Mouse (Mus musculus) layer of hippocampus, adult 8-10 months (tissue): ENCODE results near the gene Ipmk. TPM values are rescaled to one million over a fixed set of nuclear protein-coding genes. Genes with fewer than 3 reads are reported as not detected.
"Not testable (repeated sequence)": the region's sequence is repeated elsewhere in the genome, so short reads cannot be mapped to it uniquely, and the experiment has no call there.

Experiments used
- DNase-seq, 2 experiments: peaks; one replicate each; pipeline ENCODE4 v3.0.0; 2022; ENCODE audit warnings: low spot score in 2 of 2
- total RNA-seq, 4 experiments: library from RNA; stranded (reverse); gene quantifications; 2 replicates each; pipeline ENCODE4 v1.2.4; 2022

Gene Ipmk
- total RNA-seq, 4 experiments from 2014 or later, result 35.0 to 41.8 (median 37.4) TPM

- DNase-seq, result peak; percentile 34 to 78
Observed at GRCm38 (mm10) chr10:71422047-71423037, 74.8 kb downstream of the Ipmk start.

- DNase-seq, result no peak
Observed at GRCm38 (mm10) chr10:71426740-71427139, 79.2 kb downstream of the Ipmk start.

DNA sequence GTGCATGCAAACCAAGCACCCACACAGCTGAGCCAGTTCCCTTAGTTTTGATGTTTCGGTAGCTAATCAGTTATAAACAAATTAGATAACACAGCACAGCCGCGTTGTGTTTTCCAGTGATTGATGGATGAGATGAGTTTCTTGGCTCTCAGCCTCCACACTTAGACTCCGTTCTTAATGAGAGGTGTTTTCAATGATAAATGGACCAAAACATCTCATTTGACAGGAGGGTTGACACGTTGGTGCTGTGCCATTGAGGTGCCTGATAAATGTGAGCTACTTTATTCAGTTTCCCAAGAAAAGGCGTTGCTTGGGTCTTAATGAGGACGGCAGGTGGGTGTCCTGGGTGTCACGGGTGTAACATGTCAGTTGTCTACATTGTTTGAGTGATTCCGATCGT, 79.8 kb downstream of the Ipmk start:
- DNase-seq, result no peak

DNA sequence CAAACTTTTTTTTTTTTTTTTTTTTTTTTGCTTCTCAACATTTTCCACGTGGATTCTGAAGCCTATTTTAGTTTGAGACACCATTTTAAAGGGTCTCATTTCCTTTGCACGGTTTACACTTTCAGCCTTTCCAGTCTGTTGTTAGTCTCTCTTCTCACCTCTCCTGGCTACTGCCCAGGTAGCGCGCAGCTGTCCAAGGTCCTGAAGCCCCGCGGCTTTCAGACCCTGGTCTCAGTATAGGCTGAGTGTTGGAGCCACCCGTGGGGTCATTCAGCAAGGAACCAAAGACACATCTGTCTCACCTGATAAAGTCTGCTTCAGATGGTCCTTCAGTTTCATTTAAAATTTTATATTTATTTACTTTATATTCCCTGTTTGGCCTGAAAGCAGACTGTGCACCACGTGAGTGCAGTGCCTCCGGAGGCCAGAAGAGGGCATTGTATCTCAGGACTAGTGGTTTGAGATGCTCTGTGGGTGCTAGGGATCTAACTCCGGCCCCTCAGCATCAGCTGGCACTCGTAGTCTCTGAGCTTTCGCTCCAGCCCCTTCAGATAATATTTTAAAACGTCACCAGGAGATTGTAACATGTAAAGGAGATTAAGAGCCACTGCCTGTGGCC, 80.8 kb downstream of the Ipmk start:
- no peak for DNase-seq

DNA sequence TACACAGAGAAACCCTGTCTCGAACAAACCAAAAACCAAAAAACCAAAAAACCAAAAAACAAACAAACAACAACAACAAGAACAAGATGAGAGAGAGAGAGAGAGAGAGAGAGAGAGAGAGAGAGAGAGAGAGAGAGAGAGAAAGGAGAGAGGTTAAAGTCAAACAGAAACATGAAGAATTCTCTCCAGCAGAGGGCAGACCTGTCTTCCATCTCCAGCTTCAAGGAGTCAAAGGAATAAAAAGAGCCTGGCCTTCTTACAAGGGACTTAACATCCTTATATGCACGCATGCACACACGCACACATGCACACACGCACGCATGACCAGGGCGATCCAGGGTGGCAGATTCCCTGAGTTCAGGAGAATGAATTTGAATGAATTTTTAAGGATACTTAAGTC, 83.1 kb downstream of the Ipmk start:
- DNase-seq, result no peak

DNA sequence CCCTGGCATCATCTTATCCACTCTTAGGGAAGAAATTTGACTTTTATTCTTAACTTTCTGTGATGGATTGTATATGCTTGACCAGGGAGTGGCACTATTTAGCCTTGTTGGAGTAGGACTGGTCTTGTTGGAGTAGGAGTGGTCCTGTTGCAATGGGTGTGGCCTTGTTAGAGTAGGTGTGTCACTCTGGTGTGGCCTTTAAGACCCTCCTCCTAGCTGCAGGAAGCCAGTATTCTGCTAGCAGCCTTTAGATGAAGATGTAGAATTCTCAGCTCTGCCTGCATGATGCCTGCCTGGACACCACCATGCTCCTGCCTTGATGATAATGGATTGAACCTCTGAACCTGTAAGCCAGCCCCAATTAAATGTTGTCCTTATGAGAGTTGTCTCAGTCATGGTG, 95.5 kb downstream of the Ipmk start:
- DNase-seq, result no peak

DNA sequence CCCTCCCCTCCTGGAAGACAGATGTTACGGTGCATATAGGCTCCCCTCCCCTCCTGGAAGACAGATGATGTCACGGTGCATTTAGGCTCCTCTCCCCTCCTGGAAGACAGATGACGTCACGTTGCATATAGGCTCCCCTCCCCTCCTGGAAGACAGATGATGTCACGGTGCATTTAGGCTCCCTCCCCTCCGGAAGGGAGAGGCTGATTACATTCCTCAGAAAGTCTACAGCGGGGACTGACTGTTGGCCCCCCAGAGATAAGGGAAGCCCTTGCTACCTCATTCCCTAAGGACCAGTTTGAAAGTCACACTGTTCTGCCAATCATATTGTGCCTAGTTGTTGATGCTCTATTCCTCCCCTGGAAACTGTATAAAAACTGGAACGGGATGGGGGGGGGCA, 100.1 kb downstream of the Ipmk start:
- DNase-seq, result no peak

GRCm38 (mm10) chr10:71448284-71448683, 100.7 kb downstream of the Ipmk start:
- no peak for DNase-seq

- DNase-seq, result no peak
Observed at GRCm38 (mm10) chr10:71455355-71455754, 107.8 kb downstream of the Ipmk start.

GRCm38 (mm10) chr10:71462371-71462770, 114.8 kb downstream of the Ipmk start:
- not testable (repeated sequence) for DNase-seq

DNA sequence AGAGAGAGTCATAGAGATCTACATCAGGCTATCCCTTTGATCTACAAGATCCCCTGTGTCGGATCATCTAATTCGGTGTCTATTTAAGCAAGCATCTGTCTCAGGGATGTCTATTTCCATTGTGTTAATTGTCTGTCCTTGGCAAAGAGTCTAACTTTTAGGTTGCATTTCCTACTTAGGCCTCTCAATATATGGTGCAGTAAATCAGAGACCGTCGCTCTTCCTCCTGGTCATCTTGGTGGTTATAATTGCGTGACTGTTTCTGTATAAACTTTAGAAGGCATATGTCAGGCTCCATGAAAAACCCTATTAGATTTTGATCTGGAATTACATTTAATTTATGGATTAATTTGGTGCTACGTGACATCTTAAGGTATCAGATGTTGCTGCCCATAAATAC, 116.9 kb downstream of the Ipmk start:
- DNase-seq, result no peak

DNA sequence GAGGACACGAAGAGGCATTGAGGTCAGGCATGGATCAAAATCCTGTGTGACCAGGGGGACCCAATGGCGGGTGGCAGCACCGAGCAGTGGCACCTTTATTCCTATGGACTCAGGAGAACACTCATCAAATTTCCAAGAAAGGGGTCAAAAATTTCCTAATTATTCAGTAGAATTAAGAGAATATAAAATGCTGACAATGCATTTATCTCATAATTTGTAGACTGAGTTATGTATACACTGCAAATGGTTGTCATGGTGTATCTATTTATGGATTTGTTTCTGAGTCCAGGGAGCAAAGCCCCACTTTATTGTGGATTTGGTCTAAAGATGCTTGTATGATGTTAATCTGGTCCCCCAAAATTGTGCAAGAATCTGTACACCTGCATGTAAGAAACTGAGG, 120.8 kb downstream of the Ipmk start:
- no peak for DNase-seq

GRCm38 (mm10) chr10:71469751-71470150, 122.2 kb downstream of the Ipmk start:
- no peak for DNase-seq

DNA sequence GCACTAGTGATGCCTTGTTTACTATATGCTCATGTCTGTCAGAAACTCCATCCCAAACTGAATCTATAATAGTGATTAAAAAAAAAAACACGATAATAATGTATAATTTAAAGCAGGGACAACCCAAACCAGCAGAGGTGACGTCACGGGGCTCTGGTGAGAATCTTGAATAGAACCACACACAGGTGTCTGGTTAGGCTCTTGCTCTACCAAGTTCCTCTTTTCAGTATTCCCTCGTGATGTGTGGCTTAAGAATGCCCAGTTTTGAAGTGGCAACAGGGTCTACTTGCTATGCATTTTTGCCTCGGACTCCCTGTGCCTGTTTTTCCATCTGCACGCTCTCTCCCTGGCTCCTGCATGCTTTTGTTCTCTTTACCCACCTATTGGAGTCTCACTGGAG, 124.5 kb downstream of the Ipmk start:
- no peak for DNase-seq

DNA sequence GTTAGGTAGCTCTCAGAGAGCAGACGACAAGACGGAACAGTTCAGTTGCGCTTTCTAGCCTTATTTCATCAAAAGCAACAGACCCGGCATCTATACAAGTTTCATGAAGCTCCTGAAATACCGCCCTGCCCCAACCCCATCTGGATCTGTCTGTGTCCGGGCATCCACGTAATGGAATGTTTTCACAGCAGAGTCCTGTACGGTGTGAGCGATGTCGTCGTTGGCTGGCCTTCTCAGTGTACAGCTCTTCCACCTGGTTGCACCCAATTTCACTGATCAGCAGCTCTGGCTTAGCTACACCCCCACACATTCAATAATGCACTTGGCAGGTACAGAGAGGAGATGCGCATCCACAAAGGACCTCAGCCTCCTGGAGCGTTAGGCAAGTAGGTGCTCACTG, 126.0 kb downstream of the Ipmk start:
- no peak for DNase-seq

DNA sequence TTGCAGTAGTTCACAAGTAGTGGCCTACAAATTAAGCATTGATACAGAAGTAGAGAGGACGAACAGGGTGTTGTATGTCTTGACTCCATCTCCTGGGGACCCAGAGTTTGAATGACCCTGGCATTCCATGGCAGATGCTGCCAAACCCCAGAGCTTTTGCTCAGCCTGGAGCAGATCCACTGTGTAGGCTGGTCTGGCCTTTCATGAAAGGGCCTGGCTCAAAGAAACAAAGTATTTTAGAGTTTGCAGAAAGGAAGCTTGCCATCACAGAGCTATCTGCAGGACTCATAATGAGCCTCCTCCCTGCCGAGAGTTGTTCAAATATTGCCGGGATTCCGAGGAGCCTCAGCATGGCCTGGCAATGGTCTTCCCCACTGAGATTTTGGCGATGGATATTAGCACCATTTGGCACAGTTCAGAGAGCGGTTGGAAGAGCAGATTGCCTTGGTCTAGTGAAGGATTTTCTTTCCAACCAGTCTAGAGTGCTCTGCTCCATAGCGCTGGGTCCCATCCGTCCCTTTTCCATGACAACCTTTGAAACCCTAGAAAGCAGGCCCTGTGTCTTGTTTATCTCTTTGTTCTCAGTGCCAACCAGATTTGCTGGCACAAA, 129.0 kb downstream of the Ipmk start:
- DNase-seq, result peak in 1 of 2 experiments; percentile 18

DNA sequence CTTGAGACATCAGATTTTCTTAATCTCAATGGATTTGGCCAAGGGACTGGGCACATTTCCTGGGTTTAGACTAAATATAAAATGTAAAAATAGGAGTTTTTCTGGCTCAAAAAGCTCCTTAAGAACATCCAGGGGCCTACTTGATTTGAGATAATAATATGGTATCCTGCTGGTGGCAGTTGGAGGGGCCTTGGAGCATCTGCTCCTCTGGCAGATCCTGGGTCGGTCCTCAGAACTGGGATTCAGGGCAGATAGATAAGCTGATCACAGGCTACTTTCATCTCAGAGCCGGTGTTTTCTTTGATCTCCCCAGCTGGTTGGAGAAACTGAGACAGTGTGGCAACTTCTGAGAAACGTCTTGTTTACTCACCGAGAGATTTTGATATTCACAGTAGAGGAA, 129.6 kb downstream of the Ipmk start:
- no peak for DNase-seq

DNA sequence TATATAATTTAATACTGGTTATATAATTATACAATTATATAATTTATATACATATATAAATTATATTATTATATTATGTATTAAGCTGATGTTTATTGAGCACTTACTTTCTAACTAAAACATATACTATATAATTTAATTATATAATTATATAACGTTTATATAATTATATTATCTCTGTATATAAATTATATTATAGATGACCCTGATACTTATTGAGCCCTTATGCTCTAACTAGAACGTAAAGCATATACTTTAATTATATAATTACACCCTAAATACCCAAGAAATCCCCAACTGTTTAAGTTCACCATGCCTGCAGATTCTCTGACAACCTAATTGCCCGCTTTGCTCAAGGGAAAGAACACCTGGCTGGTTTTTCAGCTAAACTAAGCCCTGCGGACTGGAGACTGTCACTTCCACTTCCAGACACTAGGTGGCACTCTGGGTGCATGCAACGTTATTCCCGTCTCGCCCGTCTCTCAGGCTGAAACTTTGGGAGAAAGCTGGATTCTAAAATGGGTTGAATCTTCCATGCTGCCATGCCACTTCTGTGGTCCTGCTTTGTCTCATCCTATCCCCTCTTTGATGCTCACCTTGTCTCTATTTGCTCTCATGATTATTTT, 132.2 kb downstream of the Ipmk start:
- peak; percentile 46 to 84 for DNase-seq
